ENCODE assay signal across 8 mouse cellular contexts in the genomic region with DNA sequence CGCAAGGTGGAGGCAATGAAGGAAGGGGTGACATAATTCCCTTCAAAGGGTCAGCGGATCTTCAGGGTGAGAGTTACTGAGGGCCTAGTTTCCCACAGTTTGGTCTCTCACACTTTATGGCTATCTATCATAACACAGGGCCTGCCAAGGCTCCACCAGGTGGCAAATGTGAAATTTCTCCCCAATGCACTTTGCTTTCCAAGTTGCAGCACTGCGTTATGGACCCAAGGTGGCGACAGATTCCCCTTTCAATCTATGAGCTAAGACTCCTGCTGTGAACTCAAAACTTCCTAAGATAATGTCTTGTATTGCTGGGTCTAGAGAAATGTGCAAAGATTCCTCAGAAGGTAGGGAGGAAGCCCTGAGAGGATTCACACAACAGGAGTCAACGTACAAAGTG. TPM values are rescaled to one million over a fixed set of nuclear protein-coding genes. Genes with fewer than 3 reads are reported as not detected.
DNase-seq lines count a peak whose midpoint lies in the region; ATAC-seq and TF ChIP-seq lines count a peak whose summit lies in the region.

No protein-coding gene starts in this region.

- H3K4me2 ChIP-seq in forebrain, postnatal 0 days (ENCODE audit: low read depth) = no peak overlapping the region
- H3K4me2 ChIP-seq in forebrain, embryonic 11.5 days (ENCODE audit: low read depth, low read length, severe bottlenecking) = no peak overlapping the region
- no peak overlapping the region for H3K4me2 ChIP-seq in stomach, postnatal 0 days (replicated peaks; ENCODE audit: low read depth)
- H3K4me2 ChIP-seq in intestine, embryonic 16.5 days (ENCODE audit: low read depth, low read length) = no peak overlapping the region

- ATAC-seq in forebrain, postnatal 0 days = peak; percentile 25; the same call in 1 of the 2 replicates
- ATAC-seq in forebrain, embryonic 11.5 days (replicated peaks; ENCODE audit: low FRiP score) = no peak
- ATAC-seq in stomach, postnatal 0 days (ENCODE audit: low FRiP score, low TSS enrichment) = 0 out of 2 replicates have a peak, but pooled peaks have one; percentile 45
- no peak for ATAC-seq in intestine, embryonic 16.5 days

- no peaks in the 10 kb centered on the region for H3K9me3 ChIP-seq in forebrain, postnatal 0 days (ENCODE audit: low read length)
- no peaks in the 10 kb centered on the region for H3K9me3 ChIP-seq in forebrain, embryonic 11.5 days (ENCODE audit: control insufficient read depth, low read length)
- H3K9me3 ChIP-seq in stomach, postnatal 0 days (ENCODE audit: control insufficient read depth, low read length) = no peaks in the 10 kb centered on the region
- no peaks in the 10 kb centered on the region for H3K9me3 ChIP-seq in intestine, embryonic 16.5 days (ENCODE audit: control insufficient read depth, low read length)

- H3K4me1 ChIP-seq in forebrain, postnatal 0 days (ENCODE audit: insufficient read depth) = no peaks in the 10 kb centered on the region
- H3K4me1 ChIP-seq in forebrain, embryonic 11.5 days (replicated peaks; ENCODE audit: control insufficient read depth, insufficient read depth, low read length) = no peaks in the 10 kb centered on the region
- no peaks in the 10 kb centered on the region for H3K4me1 ChIP-seq in stomach, postnatal 0 days (replicated peaks; ENCODE audit: control insufficient read depth, insufficient read depth)
- no peaks in the 10 kb centered on the region for H3K4me1 ChIP-seq in intestine, embryonic 16.5 days (ENCODE audit: control insufficient read depth, insufficient read depth, low read length)

- peak; percentile 68 for DNase-seq in forebrain, postnatal 0 days
- DNase-seq in forebrain, embryonic 11.5 days (ENCODE audit: low spot score) = no peak
- peak; percentile 40 to 56 for DNase-seq in right cerebral cortex, postnatal 10 days (ENCODE audit: low spot score in 2 of 2)
- DNase-seq in right cerebral cortex, postnatal 25 days = no peak
- DNase-seq in kidney, postnatal 14 days = peak; percentile 52
- DNase-seq in stomach, postnatal 0 days (ENCODE audit: low spot score) = peak; percentile 53
- no peak for DNase-seq in ovary, adult 18-20 months (ENCODE audit: low spot score)

- no peak overlapping the region for H3K4me3 ChIP-seq in forebrain, postnatal 0 days (ENCODE audit: low read depth, low read length)
- no peak overlapping the region for H3K4me3 ChIP-seq in forebrain, embryonic 11.5 days (ENCODE audit: low read depth, low read length)
- H3K4me3 ChIP-seq in stomach, postnatal 0 days (ENCODE audit: low read depth, low read length) = no peak overlapping the region
- no peak overlapping the region for H3K4me3 ChIP-seq in intestine, embryonic 16.5 days (ENCODE audit: low read length)

- no peak overlapping the region for H3K9ac ChIP-seq in forebrain, postnatal 0 days
- H3K9ac ChIP-seq in forebrain, embryonic 11.5 days (ENCODE audit: low read length) = no peak overlapping the region
- H3K9ac ChIP-seq in stomach, postnatal 0 days (ENCODE audit: low read length) = no peak overlapping the region
- no peak overlapping the region for H3K9ac ChIP-seq in intestine, embryonic 16.5 days (ENCODE audit: low read depth, low read length)

- peak; percentile 69 for TF ChIP-seq CTCF in forebrain, postnatal 0 days (IDR thresholded peaks at IDR 0.05; ENCODE audit: low read depth)
- peak; percentile 77 for TF ChIP-seq CTCF in stomach, postnatal 0 days (IDR thresholded peaks at IDR 0.05; ENCODE audit: low read depth)

- no peaks in the 10 kb centered on the region for H3K27me3 ChIP-seq in forebrain, postnatal 0 days (ENCODE audit: insufficient read depth, low read length)
- H3K27me3 ChIP-seq in forebrain, embryonic 11.5 days (ENCODE audit: control insufficient read depth, insufficient read depth, low read length) = no peaks in the 10 kb centered on the region
- H3K27me3 ChIP-seq in stomach, postnatal 0 days (ENCODE audit: control insufficient read depth, insufficient read depth, low read length) = no peaks in the 10 kb centered on the region
- H3K27me3 ChIP-seq in intestine, embryonic 16.5 days (replicated peaks; ENCODE audit: control insufficient read depth, insufficient read depth, low read length) = no peaks in the 10 kb centered on the region

- no peak for TF ChIP-seq EP300 in stomach, postnatal 0 days (optimal IDR thresholded peaks at IDR 0.05)

- WGBS in forebrain, postnatal 0 days = 88% methylated on average over 5 of the region's 5 CpGs
- WGBS in forebrain, embryonic 11.5 days = 86% methylated on average over 5 of the region's 5 CpGs
- WGBS in stomach, postnatal 0 days = 84% methylated on average over 5 of the region's 5 CpGs
- 91% methylated on average over 5 of the region's 5 CpGs for WGBS in intestine, embryonic 16.5 days

- H3K36me3 ChIP-seq in forebrain, postnatal 0 days (ENCODE audit: insufficient read depth) = no peaks in the 10 kb centered on the region
- no peaks in the 10 kb centered on the region for H3K36me3 ChIP-seq in forebrain, embryonic 11.5 days (ENCODE audit: control insufficient read depth, insufficient read depth, low read length)
- no peaks in the 10 kb centered on the region for H3K36me3 ChIP-seq in stomach, postnatal 0 days (ENCODE audit: control insufficient read depth, insufficient read depth, low read length)
- no peaks in the 10 kb centered on the region for H3K36me3 ChIP-seq in intestine, embryonic 16.5 days (ENCODE audit: control insufficient read depth, insufficient read depth, low read length)

- H3K27ac ChIP-seq in forebrain, postnatal 0 days (ENCODE audit: low read depth, low read length) = no peak overlapping the region
- H3K27ac ChIP-seq in forebrain, embryonic 11.5 days (ENCODE audit: low read depth, low read length) = no peak overlapping the region
- no peak overlapping the region for H3K27ac ChIP-seq in stomach, postnatal 0 days (replicated peaks)
- H3K27ac ChIP-seq in intestine, embryonic 16.5 days (ENCODE audit: low read length) = no peak overlapping the region

RNA-seq across cellular contexts. Expression of a gene that starts 17.6 kb away (rescaled TPM):
- total RNA-seq in forebrain, postnatal 0 days (2014; rRNA removed) = not detected in 2 replicates
- not detected in 2 replicates for polyA plus RNA-seq in forebrain, postnatal 0 days (2015; fragmentation: Nextera tagmentation; extraction: Ambion mirVana)
- polyA plus RNA-seq in forebrain, embryonic 11.5 days (2014; fragmentation: Nextera tagmentation; extraction: Ambion mirVana) = not detected in 2 replicates
- not detected in 2 replicates for polyA plus RNA-seq in stomach, postnatal 0 days (2015; fragmentation: Nextera tagmentation; extraction: Ambion mirVana)
- 0.38 TPM in 1 of 2 replicates, not detected in the other for polyA plus RNA-seq in intestine, embryonic 16.5 days (2015; fragmentation: Nextera tagmentation; extraction: Ambion mirVana)

RNA-seq across cellular contexts. Expression of a gene that starts 17.6 kb away (rescaled TPM):
- total RNA-seq in forebrain, postnatal 0 days (2014; rRNA removed) = not detected in 2 replicates
- polyA plus RNA-seq in forebrain, postnatal 0 days (2015; fragmentation: Nextera tagmentation; extraction: Ambion mirVana) = not detected in 2 replicates
- polyA plus RNA-seq in forebrain, embryonic 11.5 days (2014; fragmentation: Nextera tagmentation; extraction: Ambion mirVana) = not detected in 2 replicates
- 0.16 and 0.19 TPM in 2 replicates for polyA plus RNA-seq in stomach, postnatal 0 days (2015; fragmentation: Nextera tagmentation; extraction: Ambion mirVana)
- 1.1 and 1.4 TPM in 2 replicates for polyA plus RNA-seq in intestine, embryonic 16.5 days (2015; fragmentation: Nextera tagmentation; extraction: Ambion mirVana)

RNA-seq across cellular contexts. Expression of a gene that starts 19.5 kb away (rescaled TPM):
- total RNA-seq in forebrain, postnatal 0 days (2014; rRNA removed) = 0.08 and 0.24 TPM in 2 replicates
- 0.24 TPM in 1 of 2 replicates, not detected in the other for polyA plus RNA-seq in forebrain, postnatal 0 days (2015; fragmentation: Nextera tagmentation; extraction: Ambion mirVana)
- polyA plus RNA-seq in forebrain, embryonic 11.5 days (2014; fragmentation: Nextera tagmentation; extraction: Ambion mirVana) = not detected in 2 replicates
- 0.07 and 0.18 TPM in 2 replicates for polyA plus RNA-seq in stomach, postnatal 0 days (2015; fragmentation: Nextera tagmentation; extraction: Ambion mirVana)
- 0.13 and 0.38 TPM in 2 replicates for polyA plus RNA-seq in intestine, embryonic 16.5 days (2015; fragmentation: Nextera tagmentation; extraction: Ambion mirVana)

Comparison
In these comparisons a context has a peak if more than half of its experiments do, and no peak if none do; other contexts are left out.
1. ATAC-seq: peak in forebrain, postnatal 0 days (single experiment) and stomach, postnatal 0 days (single experiment); none in forebrain, embryonic 11.5 days (single experiment) and intestine, embryonic 16.5 days (single experiment).
2. DNase-seq: peak in forebrain, postnatal 0 days (single experiment), right cerebral cortex, postnatal 10 days (2 of 2), kidney, postnatal 14 days (single experiment) and stomach, postnatal 0 days (single experiment); none in forebrain, embryonic 11.5 days (single experiment), right cerebral cortex, postnatal 25 days (single experiment) and ovary, adult 18-20 months (single experiment).